Mouse (Mus musculus) liver, postnatal 0 days (tissue): ENCODE data around the gene Lrrc4b.

Source experiments
- CTCF ChIP-seq: sonication (generic); IDR thresholded peaks from 2 replicates; pipeline ENCODE4 v1.5.1; 2016; ENCODE audit warnings: antibody characterized with exemption, low read depth
- EP300 ChIP-seq: IDR thresholded peaks from 2 replicates; pipeline ENCODE4 v1.6.1; 2016; ENCODE audit warnings: antibody characterized with exemption, low read depth, mild to moderate bottlenecking

DNA sequence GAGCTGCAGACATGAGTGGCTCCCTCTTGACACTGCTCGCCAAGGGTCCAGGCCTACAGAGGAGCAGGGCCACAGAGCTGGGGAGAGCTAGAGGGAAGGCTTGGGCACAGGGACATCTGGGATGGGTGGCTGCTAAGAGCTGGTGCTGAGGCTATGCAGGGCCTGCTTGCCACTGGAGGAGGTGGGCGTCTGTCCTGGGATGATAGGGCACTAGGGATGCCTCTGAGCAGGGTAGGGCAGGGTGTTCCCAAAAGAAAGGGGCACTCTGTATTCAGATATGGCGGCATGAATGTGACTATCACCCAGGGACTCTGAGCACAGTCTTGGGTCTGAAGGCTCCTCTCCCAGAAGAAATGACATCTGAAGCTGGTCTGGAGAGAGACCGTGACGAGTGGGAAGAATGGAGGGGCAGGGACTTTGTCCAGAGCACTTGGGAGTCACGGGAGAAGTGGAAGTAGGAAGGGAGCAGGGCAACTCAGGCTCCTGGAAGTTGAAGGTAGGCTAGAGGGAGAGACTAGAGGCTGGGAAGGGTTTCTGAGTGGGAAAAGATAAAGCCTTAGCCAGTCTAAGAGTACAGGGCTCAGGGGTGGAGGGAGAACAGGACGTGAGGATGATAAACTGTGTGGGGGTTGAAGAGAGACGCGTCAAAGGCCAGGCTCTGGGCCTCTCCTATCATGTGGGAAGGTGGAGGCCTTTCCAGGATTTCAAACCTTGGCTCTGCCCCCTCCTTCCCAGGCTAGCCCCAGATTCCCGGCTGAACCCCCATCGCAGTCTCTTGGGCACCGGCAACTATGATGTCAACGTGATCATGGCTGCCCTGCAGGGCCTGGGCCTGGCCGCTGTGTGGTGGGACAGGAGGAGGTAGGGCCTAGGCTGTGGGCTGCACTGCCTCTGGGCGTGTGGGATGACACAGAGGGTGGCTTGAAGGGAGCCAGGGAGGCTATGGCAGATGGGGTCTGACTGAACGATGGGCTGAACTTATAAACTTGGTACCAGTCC is 41.2 kb downstream of the Lrrc4b start:
- TF ChIP-seq CTCF (no peak), EP300 (no peak)
